Mouse (Mus musculus): ENCODE measurements around the gene Myo16.

Gene Myo16

GRCm38 (mm10) chr8:10307345-10307744 is 153.6 kb downstream of the Myo16 start:
- no peak for DNase-seq

- DNase-seq: no peak
These were observed 154.2 kb downstream of the Myo16 start for GRCm38 (mm10) chr8:10307770-10308476.

- no peak for DNase-seq
These were observed 156.8 kb downstream of the Myo16 start for GRCm38 (mm10) chr8:10310470-10310869.

- no peak for DNase-seq
These were observed 158.6 kb downstream of the Myo16 start for GRCm38 (mm10) chr8:10312316-10312715.

- no peak for DNase-seq
These were observed 162.5 kb downstream of the Myo16 start for GRCm38 (mm10) chr8:10316201-10316600.

GRCm38 (mm10) chr8:10318103-10318502 is 164.4 kb downstream of the Myo16 start:
- DNase-seq: no peak

- no peak for DNase-seq
These were observed 196.7 kb downstream of the Myo16 start for GRCm38 (mm10) chr8:10350451-10350850.

GRCm38 (mm10) chr8:10358711-10359110 is 205.0 kb downstream of the Myo16 start:
- DNase-seq: no peak

GRCm38 (mm10) chr8:10362949-10363348 is 209.2 kb downstream of the Myo16 start:
- no peak for DNase-seq

GRCm38 (mm10) chr8:10363654-10364406 is 210.1 kb downstream of the Myo16 start:
- no peak for DNase-seq

GRCm38 (mm10) chr8:10366141-10366540 is 212.4 kb downstream of the Myo16 start:
- no peak for DNase-seq

GRCm38 (mm10) chr8:10372571-10372970 is 218.9 kb downstream of the Myo16 start:
- DNase-seq: no peak

GRCm38 (mm10) chr8:10387143-10387542 is 233.4 kb downstream of the Myo16 start:
- DNase-seq: no peak

- no peak for DNase-seq
These were observed 237.5 kb downstream of the Myo16 start for GRCm38 (mm10) chr8:10391096-10391683.

- DNase-seq: no peak
These were observed 238.2 kb downstream of the Myo16 start for GRCm38 (mm10) chr8:10391913-10392312.

- DNase-seq: no peak
These were observed 240.8 kb downstream of the Myo16 start for GRCm38 (mm10) chr8:10394506-10394905.

GRCm38 (mm10) chr8:10395146-10395545 is 241.4 kb downstream of the Myo16 start:
- no peak for DNase-seq

- peak; percentile 24 for DNase-seq
These were observed 248.9 kb downstream of the Myo16 start for GRCm38 (mm10) chr8:10402606-10403005.

- DNase-seq: peak; percentile 57
These were observed 251.8 kb downstream of the Myo16 start for GRCm38 (mm10) chr8:10405469-10405868.

GRCm38 (mm10) chr8:10409043-10409442 is 255.3 kb downstream of the Myo16 start:
- DNase-seq: no peak

GRCm38 (mm10) chr8:10411511-10411910 is 257.8 kb downstream of the Myo16 start:
- no peak for DNase-seq

GRCm38 (mm10) chr8:10413881-10414280 is 260.2 kb downstream of the Myo16 start:
- no peak for DNase-seq

- DNase-seq: peak; percentile 54
These were observed 261.0 kb downstream of the Myo16 start for GRCm38 (mm10) chr8:10414684-10415212.

GRCm38 (mm10) chr8:10415288-10415687 is 261.6 kb downstream of the Myo16 start:
- DNase-seq: no peak
